Mouse (Mus musculus): ENCODE data around the gene Nt5dc1. TPM values are rescaled to one million over a fixed set of nuclear protein-coding genes. Genes with fewer than 3 reads are reported as not detected.
A peak's percentile ranks its signal among the peaks of the same experiment; 100 is the strongest.

Nt5dc1 gene
- total and polyA plus RNA-seq, 3 experiments = 14.3 to 25.9 (median 21.1) TPM

DNA sequence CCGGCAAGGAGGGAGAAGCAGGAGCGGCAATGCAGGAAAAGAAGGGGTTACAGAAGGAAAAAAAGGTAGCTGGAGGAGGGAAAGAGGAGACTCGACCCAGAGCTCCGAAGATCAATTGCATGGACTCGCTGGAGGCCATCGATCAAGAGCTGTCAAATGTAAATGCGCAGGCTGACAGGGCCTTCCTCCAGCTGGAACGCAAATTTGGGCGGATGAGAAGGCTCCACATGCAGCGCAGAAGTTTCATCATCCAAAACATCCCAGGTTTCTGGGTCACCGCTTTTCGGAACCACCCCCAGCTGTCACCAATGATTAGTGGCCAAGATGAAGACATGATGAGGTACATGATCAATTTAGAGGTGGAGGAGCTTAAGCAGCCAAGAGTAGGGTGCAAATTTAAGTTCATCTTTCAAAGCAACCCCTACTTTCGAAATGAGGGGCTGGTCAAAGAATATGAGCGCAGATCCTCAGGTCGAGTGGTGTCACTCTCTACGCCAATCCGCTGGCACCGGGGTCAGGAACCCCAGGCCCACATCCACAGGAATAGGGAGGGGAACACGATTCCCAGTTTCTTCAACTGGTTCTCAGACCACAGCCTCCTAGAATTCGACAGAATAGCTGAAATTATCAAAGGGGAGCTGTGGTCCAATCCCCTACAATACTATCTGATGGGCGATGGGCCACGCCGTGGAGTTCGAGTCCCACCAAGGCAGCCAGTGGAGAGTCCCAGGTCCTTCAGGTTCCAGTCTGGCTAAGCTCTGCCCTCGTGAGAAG, 120.2 kb downstream of the Nt5dc1 start:
- no peak for DNase-seq (ENCODE audit: extremely low read depth)

DNA sequence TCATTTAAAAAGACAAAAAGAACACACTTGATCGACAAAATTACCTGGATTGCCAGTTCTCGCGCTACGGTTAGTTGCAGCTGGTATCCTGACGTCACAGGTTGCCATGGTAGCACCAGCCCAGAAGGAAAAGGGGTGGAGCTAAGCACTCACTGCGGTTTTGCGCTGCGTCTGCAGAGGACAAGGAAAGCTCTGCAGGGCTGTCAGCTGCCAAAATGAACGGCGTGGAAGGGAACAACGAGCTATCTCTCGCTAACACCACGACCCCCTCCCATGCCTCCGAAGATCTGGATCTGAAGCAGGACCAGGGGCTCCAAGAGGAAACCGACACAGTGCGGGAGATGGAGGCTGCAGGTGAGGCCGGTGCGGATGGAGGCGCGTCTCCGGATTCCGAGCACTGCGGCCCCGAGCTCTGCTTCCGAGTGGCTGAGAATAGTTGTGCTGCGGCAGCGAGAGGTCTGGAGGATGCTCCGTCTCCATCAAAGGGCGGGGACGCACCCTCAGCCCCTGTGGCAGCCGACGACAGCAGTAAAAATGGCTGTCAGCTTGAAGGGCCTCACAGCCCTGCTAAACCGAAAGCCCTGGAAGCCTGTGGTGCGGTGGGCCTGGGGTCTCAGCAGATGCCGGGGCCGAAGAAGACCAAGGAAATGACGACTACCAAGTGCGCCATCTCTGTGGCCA, 120.9 kb downstream of the Nt5dc1 start, which contains the start of gene Tspyl4:
Gene Tspyl4 (plus strand): TSS at position 144 of the 681 bp plus-strand sequence.
- Histone ChIP-seq H3K27ac (ENCODE audit: insufficient read depth, low read depth) (peak within 1 kb of the TSS; percentile 82), H3K4me3 (replicated peaks in 1 of 3; ENCODE audit: low read depth in 2 of 3, low read length in 2 of 3, poor library complexity in 1 of 3) (peak within 1 kb of the TSS; percentile 75 to 83 (median 76)), H3K79me2 (replicated peaks; ENCODE audit: control insufficient read depth, extremely low read depth, insufficient read depth, poor library complexity, severe bottlenecking) (peaks cover 31% of the 10 kb centered on the region), H3K9me3 (replicated peaks; ENCODE audit: low read length) (no peaks in the 10 kb centered on the region), H3K9ac (ENCODE audit: insufficient read depth, low read depth) (peak within 1 kb of the TSS; percentile 83), H3K4me2 (ENCODE audit: insufficient read depth, low read depth, poor library complexity, severe bottlenecking) (peak within 1 kb of the TSS; percentile 80), H3K4me1 (ENCODE audit: control insufficient read depth in 1 of 2, insufficient read depth in 2 of 2) (peaks cover 0 to 34% of the 10 kb centered on the region in 2 experiments; a peak in 2 of 4 replicates), H3K36me3 (replicated peaks in 1 of 2; ENCODE audit: control insufficient read depth in 1 of 2, insufficient read depth in 1 of 2, low read length in 1 of 2) (peaks cover 3 to 23% of the 10 kb centered on the region in 2 experiments), H3K27me3 (replicated peaks) (no peaks in the 10 kb centered on the region)
- in situ Hi-C loops (cut with MboI; ENCODE audit: low pct_ligation_motif_present, low pct_unique_long_range_greater_than_20kb, low sequenced_read_pairs) (no loop called here), dilution Hi-C loops (cut with MboI; ENCODE audit: extremely low pct_ligation_motif_present, extremely low pct_unique_long_range_greater_than_20kb, low sequenced_read_pairs) (no loop called here)
- TF ChIP-seq MYC (IDR thresholded peaks at IDR 0.05; ENCODE audit: low read depth, low read length) = no peak
- TF ChIP-seq RAD21 (IDR thresholded peaks at IDR 0.05; ENCODE audit: low read depth, low read length) = no peak
- peak; percentile 97 for TF ChIP-seq CHD2 (IDR thresholded peaks at IDR 0.05; ENCODE audit: low read length)
- TF ChIP-seq TCF12 (IDR thresholded peaks at IDR 0.05; ENCODE audit: low read depth, low read length) = peak; percentile 78
- TF ChIP-seq SIN3A (IDR thresholded peaks at IDR 0.05; ENCODE audit: low read length) = peak; percentile 92
- peak; percentile 52; the same call in 1 of the 2 replicates for TF ChIP-seq ELF1 (IDR thresholded peaks at IDR 0.05; ENCODE audit: low read depth, low read length)
- TF ChIP-seq NELFE (IDR thresholded peaks at IDR 0.05; ENCODE audit: low read depth, low read length) = 0 out of 2 replicates have a peak, but pooled peaks have one; percentile 4
- TF ChIP-seq ETS1 (conservative IDR thresholded peaks at IDR 0.05; ENCODE audit: low read depth, low read length) = peak; percentile 57
- TF ChIP-seq CHD1 (IDR thresholded peaks at IDR 0.05; ENCODE audit: low read depth, low read length) = no peak
- peak; percentile 63; the same call in 1 of the 2 replicates for TF ChIP-seq TBP (conservative IDR thresholded peaks at IDR 0.05; ENCODE audit: low read depth, low read length)
- TF ChIP-seq MXI1 (IDR thresholded peaks at IDR 0.05; ENCODE audit: low read depth, low read length) = peak; percentile 89
- no peak for TF ChIP-seq E2F4 (IDR thresholded peaks at IDR 0.05; ENCODE audit: insufficient replicate concordance, low read depth, low read length)
- TF ChIP-seq ZMIZ1 (IDR thresholded peaks at IDR 0.05; ENCODE audit: low read depth, low read length) = peak; percentile 48; the same call in 1 of the 2 replicates
- peak; percentile 97 for DNase-seq (ENCODE audit: extremely low read depth)

More for the DNA sequence above, 120.2 kb downstream of the Nt5dc1 start:
- Histone ChIP-seq H3K9ac (ENCODE audit: insufficient read depth, low read depth) (peak overlapping the region; percentile 72), H3K27me3 (replicated peaks) (no peaks in the 10 kb centered on the region), H3K4me3 (replicated peaks in 1 of 3; ENCODE audit: low read depth in 2 of 3, low read length in 2 of 3, poor library complexity in 1 of 3) (peak overlapping the region; percentile 75 to 83 (median 76)), H3K79me2 (replicated peaks; ENCODE audit: control insufficient read depth, extremely low read depth, insufficient read depth, poor library complexity, severe bottlenecking) (peaks cover 31% of the 10 kb centered on the region), H3K36me3 (replicated peaks in 1 of 2; ENCODE audit: control insufficient read depth in 1 of 2, insufficient read depth in 1 of 2, low read length in 1 of 2) (peaks cover 6 to 30% of the 10 kb centered on the region in 2 experiments), H3K4me2 (ENCODE audit: insufficient read depth, low read depth, poor library complexity, severe bottlenecking) (peak overlapping the region; percentile 80), H3K9me3 (replicated peaks; ENCODE audit: low read length) (no peaks in the 10 kb centered on the region), H3K27ac (ENCODE audit: insufficient read depth, low read depth) (peak overlapping the region; percentile 82), H3K4me1 (ENCODE audit: control insufficient read depth in 1 of 2, insufficient read depth in 2 of 2) (peaks cover 0 to 34% of the 10 kb centered on the region in 2 experiments; a peak in 2 of 4 replicates)
- in situ Hi-C loops (cut with MboI; ENCODE audit: low pct_ligation_motif_present, low pct_unique_long_range_greater_than_20kb, low sequenced_read_pairs) (no loop called here), dilution Hi-C loops (cut with MboI; ENCODE audit: extremely low pct_ligation_motif_present, extremely low pct_unique_long_range_greater_than_20kb, low sequenced_read_pairs) (no loop called here)
- TF ChIP-seq E2F4 (IDR thresholded peaks at IDR 0.05; ENCODE audit: insufficient replicate concordance, low read depth, low read length) (no peak), MAZ (IDR thresholded peaks at IDR 0.05; ENCODE audit: low read depth, low read length) (no peak), MXI1 (IDR thresholded peaks at IDR 0.05; ENCODE audit: low read depth, low read length) (no peak; the same call in 1 of the 2 replicates), POLR2A (IDR thresholded peaks at IDR 0.05; ENCODE audit: low read depth, low read length) (no peak), MAX (IDR thresholded peaks at IDR 0.05; ENCODE audit: low read length) (peak; percentile 9; the same call in 1 of the 2 replicates), CHD1 (IDR thresholded peaks at IDR 0.05; ENCODE audit: low read depth, low read length) (0 out of 2 replicates have a peak, but pooled peaks have one; percentile 29), CHD2 (IDR thresholded peaks at IDR 0.05; ENCODE audit: low read length) (no peak), SIN3A (IDR thresholded peaks at IDR 0.05; ENCODE audit: low read length) (peak; percentile 60), MYC (IDR thresholded peaks at IDR 0.05; ENCODE audit: low read depth, low read length) (peak; percentile 77), RCOR1 (conservative IDR thresholded peaks at IDR 0.05; ENCODE audit: low read depth, low read length) (no peak), KAT2A (IDR thresholded peaks at IDR 0.05; ENCODE audit: insufficient replicate concordance, low read length) (no peak), ETS1 (conservative IDR thresholded peaks at IDR 0.05; ENCODE audit: low read depth, low read length) (peak; percentile 28; the same call in 1 of the 2 replicates), ELF1 (IDR thresholded peaks at IDR 0.05; ENCODE audit: low read depth, low read length) (no peak)
